9 mouse cellular contexts compared by ENCODE assay signal in the genomic region with DNA sequence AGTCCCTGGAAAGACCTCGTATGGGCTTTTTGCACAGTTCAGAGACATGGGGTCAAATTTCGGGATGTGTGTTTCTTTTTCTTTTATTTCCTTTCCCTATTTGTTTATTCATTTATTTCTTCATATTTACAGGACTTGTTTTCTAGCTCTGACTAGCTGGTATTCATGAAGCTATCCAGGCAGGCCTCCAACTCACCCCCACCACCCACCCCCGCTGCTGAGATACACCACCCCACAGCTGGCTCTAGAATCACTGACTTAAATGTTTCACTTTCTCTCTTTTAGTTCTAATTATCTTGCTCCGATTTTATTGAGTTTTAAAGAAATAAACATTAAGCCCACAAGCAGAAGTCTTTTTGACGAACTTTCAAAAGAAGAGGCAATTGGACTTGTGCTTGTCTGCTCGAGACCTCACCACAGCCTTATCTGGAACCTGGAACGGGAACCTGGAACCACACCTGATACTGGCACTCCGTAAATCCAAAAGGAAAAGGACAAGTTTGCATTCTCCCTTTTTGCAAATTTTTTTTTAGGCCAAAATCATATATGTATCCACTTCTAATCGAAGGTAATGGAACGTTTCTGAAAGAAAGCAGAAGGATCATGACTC. TPM values are rescaled to one million over a fixed set of nuclear protein-coding genes. Genes with fewer than 3 reads are reported as not detected.
DNase-seq lines count a peak whose midpoint lies in the region; ATAC-seq and TF ChIP-seq lines count a peak whose summit lies in the region.
"Had no signal": no experiment of that assay in that cellular context is flagged by ENCODE, and none has a peak within 500 bp of the region (broad histone marks: within the 10 kb centered on the region; RNA-seq: fewer than 3 reads in every experiment).

No protein-coding gene starts in this region.

- H3K4me1 ChIP-seq in bone marrow macrophage, adult 2 months (ENCODE audit: control insufficient read depth, insufficient read depth, low read length): peaks cover 6% of the 10 kb centered on the region
- peaks cover 34% of the 10 kb centered on the region for H3K4me1 ChIP-seq in hindbrain, embryonic 13.5 days (replicated peaks)
- 0 out of 2 replicates have a peak, but pooled peaks cover 10% of the 10 kb centered on the region for H3K4me1 ChIP-seq in midbrain, embryonic 14.5 days (ENCODE audit: control insufficient read depth, insufficient read depth, low read length)

- no peaks in the 10 kb centered on the region for H3K27me3 ChIP-seq in hindbrain, embryonic 13.5 days
- H3K27me3 ChIP-seq in midbrain, embryonic 14.5 days (ENCODE audit: control insufficient read depth, insufficient read depth, low read length): no peaks in the 10 kb centered on the region

- H3K36me3 ChIP-seq in hindbrain, embryonic 13.5 days: no peaks in the 10 kb centered on the region
- no peaks in the 10 kb centered on the region for H3K36me3 ChIP-seq in midbrain, embryonic 14.5 days (ENCODE audit: control insufficient read depth, insufficient read depth, low read length)

- no peaks in the 10 kb centered on the region for H3K9me3 ChIP-seq in hindbrain, embryonic 13.5 days
- no peaks in the 10 kb centered on the region for H3K9me3 ChIP-seq in midbrain, embryonic 14.5 days (ENCODE audit: control insufficient read depth, low read length)

- H3K27ac ChIP-seq in bone marrow macrophage, adult 2 months (ENCODE audit: insufficient read depth, low read depth, low read length): no peak overlapping the region
- H3K27ac ChIP-seq in hindbrain, embryonic 13.5 days: peak overlapping the region; percentile 92; the same call in 1 of the 2 replicates
- no peak overlapping the region for H3K27ac ChIP-seq in midbrain, embryonic 14.5 days (replicated peaks; ENCODE audit: low read depth, low read length)

- no peak for ATAC-seq in hindbrain, embryonic 13.5 days (ENCODE audit: low FRiP score)
- no peak for ATAC-seq in midbrain, embryonic 14.5 days (ENCODE audit: low FRiP score, low TSS enrichment)

- TF ChIP-seq CTCF in bone marrow macrophage, adult 2 months (IDR thresholded peaks at IDR 0.05; ENCODE audit: low read depth, low read length): no peak

- DNase-seq in heart, adult 11 months: peak; percentile 80
- DNase-seq in heart, postnatal 36 days: no peak
- no peak for DNase-seq in midbrain, embryonic 14.5 days
- DNase-seq in frontal cortex, postnatal 10 days (ENCODE audit: low spot score in 2 of 2): no peak
- no peak for DNase-seq in spleen, postnatal 36 days (ENCODE audit: low spot score in 2 of 2)
- no peak for DNase-seq in gastrocnemius, adult 18-20 months (ENCODE audit: low spot score)

- H3K9ac ChIP-seq in hindbrain, embryonic 13.5 days: peak overlapping the region; percentile 73
- peak overlapping the region; percentile 53 for H3K9ac ChIP-seq in midbrain, embryonic 14.5 days (replicated peaks; ENCODE audit: low read length)

- intact Hi-C loops in heart, postnatal 36 days (cut with DNase I): loop anchor here (5.0 to 10.0 kb wide), 6 partner anchors 267 to 1718 kb away; partner anchors contain the start of genes Hist1h1t, Hist1h4c and Zfp184

- peak overlapping the region; percentile 92 for H3K4me3 ChIP-seq in bone marrow macrophage, adult 2 months (ENCODE audit: insufficient read depth, low read length)
- H3K4me3 ChIP-seq in hindbrain, embryonic 13.5 days: peak overlapping the region; percentile 58
- H3K4me3 ChIP-seq in midbrain, embryonic 14.5 days (replicated peaks; ENCODE audit: low read depth, low read length): peak overlapping the region; percentile 53

- TF ChIP-seq POLR2A in bone marrow macrophage, adult 2 months (IDR thresholded peaks at IDR 0.05; ENCODE audit: borderline replicate concordance, low read depth, low read length): no peak

- peak overlapping the region; percentile 65 for H3K4me2 ChIP-seq in hindbrain, embryonic 13.5 days
- H3K4me2 ChIP-seq in midbrain, embryonic 14.5 days (ENCODE audit: low read length): peak overlapping the region; percentile 50

- 44% methylated on average over 10 of the region's 10 CpGs for WGBS in hindbrain, embryonic 13.5 days
- WGBS in midbrain, embryonic 14.5 days: 44% methylated on average over 10 of the region's 10 CpGs

RNA-seq across cellular contexts. Expression of gene Abt1, which starts 6.2 kb away (rescaled TPM):
- 1 to 10 TPM; 4.3 TPM for total RNA-seq in heart, postnatal 36 days (2021)
- 4.8 and 4.9 TPM in 2 replicates for polyA plus RNA-seq in bone marrow macrophage, adult 2 months (2012; ENCODE audit: insufficient read depth, insufficient read length, missing spikeins)
- 9.9 and 10.2 TPM in 2 replicates for polyA plus RNA-seq in hindbrain, embryonic 13.5 days (2015; fragmentation: Nextera tagmentation; extraction: Ambion mirVana)
- polyA plus RNA-seq in midbrain, embryonic 14.5 days (2014; fragmentation: Nextera tagmentation; extraction: Ambion mirVana): 9.3 and 9.9 TPM in 2 replicates
- total RNA-seq in gastrocnemius, adult 18-20 months (2021): 1 to 10 TPM; 3.8 to 4.2 TPM

RNA-seq across cellular contexts. Expression of gene Btn1a1, which starts 35.8 kb away (rescaled TPM):
- total RNA-seq in heart, postnatal 36 days (2021): not detected
- polyA plus RNA-seq in bone marrow macrophage, adult 2 months (2012; ENCODE audit: insufficient read depth, insufficient read length, missing spikeins): not detected in 2 replicates
- polyA plus RNA-seq in hindbrain, embryonic 13.5 days (2015; fragmentation: Nextera tagmentation; extraction: Ambion mirVana): 0.06 TPM in 1 of 2 replicates, not detected in the other
- 0.09 TPM in 1 of 2 replicates, not detected in the other for polyA plus RNA-seq in midbrain, embryonic 14.5 days (2014; fragmentation: Nextera tagmentation; extraction: Ambion mirVana)
- total RNA-seq in gastrocnemius, adult 18-20 months (2021): not detected

RNA-seq across cellular contexts. Expression of gene Btn2a2, which starts 58.8 kb away (rescaled TPM):
- not detected for total RNA-seq in heart, postnatal 36 days (2021)
- polyA plus RNA-seq in bone marrow macrophage, adult 2 months (2012; ENCODE audit: insufficient read depth, insufficient read length, missing spikeins): not detected in 2 replicates
- 0.12 TPM in 1 of 2 replicates, not detected in the other for polyA plus RNA-seq in hindbrain, embryonic 13.5 days (2015; fragmentation: Nextera tagmentation; extraction: Ambion mirVana)
- not detected in 2 replicates for polyA plus RNA-seq in midbrain, embryonic 14.5 days (2014; fragmentation: Nextera tagmentation; extraction: Ambion mirVana)
- total RNA-seq in gastrocnemius, adult 18-20 months (2021): not detected
- polyA plus RNA-seq: gonadal fat pad, adult 2 months had no signal
